Mouse (Mus musculus) hindbrain, embryonic 12.5 days (tissue): Measurements from ENCODE around the gene 1700010I14Rik. TPM values are rescaled to one million over a fixed set of nuclear protein-coding genes. Genes with fewer than 3 reads are reported as not detected.

Source experiments
- ATAC-seq: fragments of 200-750 bp; cut with Nextera tagmentation; 2 replicates; pipeline ENCODE4 v1.8.0; 2017; ENCODE audit warnings: moderate TSS enrichment; ENCODE audit not compliant: low FRiP score
- H3K27ac ChIP-seq: fragments of 300-500 bp; sonication (generic); 2 replicates; pipeline ENCODE4 v1.5.1; 2016; ENCODE audit warnings: mild to moderate bottlenecking
- H3K27me3 ChIP-seq: fragments of 300-500 bp; sonication (generic); 2 replicates; pipeline ENCODE4 v1.6.1; 2016; ENCODE audit warnings: mild to moderate bottlenecking
- H3K36me3 ChIP-seq: fragments of 300-500 bp; sonication (generic); 2 replicates; pipeline ENCODE4 v1.6.1; 2016; ENCODE audit warnings: mild to moderate bottlenecking
- H3K4me1 ChIP-seq: fragments of 300-500 bp; sonication (generic); 2 replicates; pipeline ENCODE4 v1.6.1; 2016
- H3K4me2 ChIP-seq: fragments of 300-500 bp; sonication (generic); replicated peaks from 2 replicates; pipeline ENCODE4 v1.6.1; 2016; ENCODE audit warnings: mild to moderate bottlenecking
- H3K4me3 ChIP-seq: fragments of 300-500 bp; sonication (generic); 2 replicates; pipeline ENCODE4 v1.5.1; 2016; ENCODE audit warnings: mild to moderate bottlenecking
- H3K9ac ChIP-seq: fragments of 300-500 bp; sonication (generic); 2 replicates; pipeline ENCODE4 v1.6.1; 2016; ENCODE audit warnings: mild to moderate bottlenecking, moderate library complexity
- H3K9me3 ChIP-seq: fragments of 300-500 bp; sonication (generic); replicated peaks from 2 replicates; pipeline ENCODE4 v1.6.1; 2016; ENCODE audit warnings: mild to moderate bottlenecking
- WGBS: fragments of 180-500 bp; shearing (Covaris S2); methylation state at CpG from one replicate; pipeline ENCODE4 v1.1.7; 2016; 5-methylcytosine and 5-hydroxymethylcytosine counted together
- polyA plus RNA-seq: library from polyadenylated mRNA; unstranded; fragments of >200 nt; fragmentation: Nextera tagmentation; extraction: Ambion mirVana; gene quantifications from 2 replicates; pipeline ENCODE4 v1.2.1, GENCODE M21; 2016

1700010I14Rik gene
- polyA plus RNA-seq: 2.0 and 2.3 TPM in 2 replicates

DNA sequence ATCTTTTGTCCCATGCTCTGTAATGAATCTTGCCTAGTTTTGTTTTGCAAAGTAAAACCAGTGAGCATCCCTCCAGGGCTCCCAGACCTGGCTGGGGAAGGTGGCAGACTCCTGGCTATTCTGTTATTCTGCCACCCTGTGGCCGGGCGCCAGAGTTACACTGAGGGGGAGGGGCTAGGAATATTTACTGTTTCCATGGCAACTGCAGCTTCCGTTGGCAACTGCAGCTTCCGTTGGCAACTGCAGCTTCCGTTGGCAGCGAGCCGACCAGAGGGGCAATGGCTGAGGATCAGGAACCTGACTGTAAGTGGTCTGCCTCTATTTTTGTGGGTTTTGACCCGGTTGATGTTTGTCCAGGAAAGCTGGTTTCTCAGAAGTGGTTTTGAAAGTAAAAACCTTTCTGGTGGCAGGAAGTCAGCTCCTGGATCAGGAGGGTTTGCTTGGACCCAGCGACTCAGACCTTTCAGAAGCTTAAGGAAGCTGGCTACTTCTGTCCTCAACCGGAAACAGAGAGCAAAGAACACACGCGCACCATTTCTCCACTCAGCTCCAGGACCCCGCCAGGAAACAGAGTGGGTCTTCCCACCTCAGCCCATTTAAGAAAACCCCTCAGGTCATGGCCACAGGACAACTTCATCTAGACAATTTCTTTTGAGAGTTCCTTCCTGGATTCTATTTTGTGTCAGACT lies at the start of gene 1700010I14Rik:
Gene 1700010I14Rik, plus strand, starts transcription at position 215 of the 689 bp plus-strand sequence.
- peak within 1 kb of the TSS; percentile 43; the same call in 1 of the 2 replicates for H3K9ac ChIP-seq
- ATAC-seq: peak; percentile 73
- peak within 1 kb of the TSS; percentile 61 for H3K4me2 ChIP-seq
- H3K9me3 ChIP-seq: no peaks in the 10 kb centered on the region
- H3K4me1 ChIP-seq: peaks cover 13% of the 10 kb centered on the region
- no peaks in the 10 kb centered on the region for H3K27me3 ChIP-seq
- 7% methylated on average over 13 of the region's 13 CpGs for WGBS
- H3K36me3 ChIP-seq: peaks cover 12% of the 10 kb centered on the region; the same call in 1 of the 2 replicates
- peak within 1 kb of the TSS; percentile 34 for H3K4me3 ChIP-seq
- no peak within 1 kb of the TSS for H3K27ac ChIP-seq

- no peak overlapping the region for H3K4me3 ChIP-seq
- H3K27me3 ChIP-seq: no peaks in the 10 kb centered on the region
- H3K4me1 ChIP-seq: 0 out of 2 replicates have a peak, but pooled peaks cover 5% of the 10 kb centered on the region
- no peak overlapping the region for H3K9ac ChIP-seq
- WGBS: 68% methylated on average over 5 of the region's 5 CpGs
- no peak for ATAC-seq
- no peaks in the 10 kb centered on the region for H3K9me3 ChIP-seq
- H3K27ac ChIP-seq: no peak overlapping the region
- no peak overlapping the region for H3K4me2 ChIP-seq
- H3K36me3 ChIP-seq: peaks cover 29% of the 10 kb centered on the region
Observed at GRCm38 (mm10) chr17:8951588-8951987, 36.5 kb upstream of the 1700010I14Rik start.

DNA sequence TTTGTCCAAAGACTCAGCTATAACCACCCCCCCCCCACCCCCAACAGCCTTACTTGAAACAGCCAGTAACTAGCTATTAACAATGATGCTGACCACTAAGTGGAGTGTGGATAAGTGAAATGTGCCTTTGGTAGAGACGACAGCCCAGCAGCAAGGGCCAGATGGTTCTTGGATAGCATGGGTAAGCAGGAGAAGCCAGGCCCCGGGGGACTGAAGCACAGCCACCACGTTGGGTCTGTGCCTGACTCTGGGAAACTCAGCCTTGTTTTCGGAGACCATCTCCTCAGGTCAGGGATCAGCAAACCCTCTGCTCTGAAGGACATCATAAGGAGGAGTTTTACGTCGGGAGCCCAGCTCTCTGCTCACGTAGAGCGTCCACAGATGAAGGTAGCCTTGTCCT lies 35.2 kb upstream of the 1700010I14Rik start:
- Histone ChIP-seq H3K36me3 (peaks cover 29% of the 10 kb centered on the region), H3K4me3 (no peak overlapping the region), H3K9me3 (no peaks in the 10 kb centered on the region), H3K27me3 (no peaks in the 10 kb centered on the region), H3K4me1 (0 out of 2 replicates have a peak, but pooled peaks cover 5% of the 10 kb centered on the region), H3K27ac (no peak overlapping the region), H3K9ac (no peak overlapping the region), H3K4me2 (no peak overlapping the region)
- no peak for ATAC-seq
- 82% methylated on average over 8 of the region's 8 CpGs for WGBS

DNA sequence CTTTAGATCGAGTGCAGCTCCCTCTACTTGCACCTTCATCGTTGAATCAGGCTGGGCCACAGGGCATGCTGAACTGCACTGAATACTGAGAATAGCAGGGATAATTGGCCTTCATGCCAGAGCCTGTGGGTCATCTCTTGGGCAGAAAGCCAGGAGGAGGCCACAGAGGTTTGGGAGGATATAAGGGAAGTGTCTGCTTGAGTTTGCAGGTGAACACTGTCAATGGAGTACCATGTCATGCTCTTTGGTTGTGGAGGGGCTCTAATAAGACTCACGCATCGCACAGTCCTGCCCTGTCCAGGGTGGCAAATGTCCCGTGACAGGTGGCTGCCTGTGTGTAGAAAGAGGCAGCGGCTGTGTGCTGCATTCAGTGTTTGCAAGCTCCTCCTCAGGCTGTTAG lies 30.0 kb upstream of the 1700010I14Rik start:
- Histone ChIP-seq H3K9ac (no peak overlapping the region), H3K36me3 (peaks cover 11% of the 10 kb centered on the region), H3K27me3 (no peaks in the 10 kb centered on the region), H3K27ac (no peak overlapping the region), H3K4me2 (no peak overlapping the region), H3K4me3 (no peak overlapping the region), H3K9me3 (no peaks in the 10 kb centered on the region), H3K4me1 (peaks cover 6% of the 10 kb centered on the region)
- ATAC-seq: no peak
- WGBS: 85% methylated on average over 6 of the region's 6 CpGs

- no peak overlapping the region for H3K9ac ChIP-seq
- H3K4me2 ChIP-seq: no peak overlapping the region
- H3K27ac ChIP-seq: no peak overlapping the region
- no peak for ATAC-seq
- H3K27me3 ChIP-seq: no peaks in the 10 kb centered on the region
- 72% methylated on average over 4 of the region's 4 CpGs for WGBS
- no peaks in the 10 kb centered on the region for H3K9me3 ChIP-seq
- H3K4me1 ChIP-seq: peaks cover 6% of the 10 kb centered on the region
- H3K36me3 ChIP-seq: 0 out of 2 replicates have a peak, but pooled peaks cover 6% of the 10 kb centered on the region
- no peak overlapping the region for H3K4me3 ChIP-seq
Observed at GRCm38 (mm10) chr17:8960386-8960785, 27.7 kb upstream of the 1700010I14Rik start.

- no peaks in the 10 kb centered on the region for H3K27me3 ChIP-seq
- ATAC-seq: no peak
- 0 out of 2 replicates have a peak, but pooled peaks cover 9% of the 10 kb centered on the region for H3K36me3 ChIP-seq
- no peak overlapping the region for H3K9ac ChIP-seq
- peaks cover 6% of the 10 kb centered on the region for H3K4me1 ChIP-seq
- H3K4me2 ChIP-seq: no peak overlapping the region
- no peaks in the 10 kb centered on the region for H3K9me3 ChIP-seq
- WGBS: 77% methylated on average over 5 of the region's 5 CpGs
- no peak overlapping the region for H3K4me3 ChIP-seq
- no peak overlapping the region for H3K27ac ChIP-seq
Observed at GRCm38 (mm10) chr17:8961097-8961496, 27.0 kb upstream of the 1700010I14Rik start.

- Histone ChIP-seq H3K36me3 (0 out of 2 replicates have a peak, but pooled peaks cover 6% of the 10 kb centered on the region), H3K9me3 (no peaks in the 10 kb centered on the region), H3K9ac (0 out of 2 replicates have a peak overlapping the region, but pooled peaks have one; percentile 1), H3K4me3 (no peak overlapping the region), H3K27me3 (no peaks in the 10 kb centered on the region), H3K4me2 (no peak overlapping the region), H3K27ac (peak overlapping the region; percentile 30; the same call in 1 of the 2 replicates), H3K4me1 (peaks cover 6% of the 10 kb centered on the region)
- WGBS: 34% methylated on average over 14 of the region's 14 CpGs
- peak; percentile 81 for ATAC-seq
Observed at GRCm38 (mm10) chr17:8961644-8962043, 26.5 kb upstream of the 1700010I14Rik start.

GRCm38 (mm10) chr17:8965177-8965576 lies 23.0 kb upstream of the 1700010I14Rik start:
- Histone ChIP-seq H3K9me3 (no peaks in the 10 kb centered on the region), H3K36me3 (peaks cover 23% of the 10 kb centered on the region), H3K4me1 (peaks cover 11% of the 10 kb centered on the region), H3K9ac (no peak overlapping the region), H3K4me3 (no peak overlapping the region), H3K4me2 (no peak overlapping the region), H3K27ac (no peak overlapping the region), H3K27me3 (no peaks in the 10 kb centered on the region)
- no peak for ATAC-seq
- 94% methylated on average over 6 of the region's 6 CpGs for WGBS

DNA sequence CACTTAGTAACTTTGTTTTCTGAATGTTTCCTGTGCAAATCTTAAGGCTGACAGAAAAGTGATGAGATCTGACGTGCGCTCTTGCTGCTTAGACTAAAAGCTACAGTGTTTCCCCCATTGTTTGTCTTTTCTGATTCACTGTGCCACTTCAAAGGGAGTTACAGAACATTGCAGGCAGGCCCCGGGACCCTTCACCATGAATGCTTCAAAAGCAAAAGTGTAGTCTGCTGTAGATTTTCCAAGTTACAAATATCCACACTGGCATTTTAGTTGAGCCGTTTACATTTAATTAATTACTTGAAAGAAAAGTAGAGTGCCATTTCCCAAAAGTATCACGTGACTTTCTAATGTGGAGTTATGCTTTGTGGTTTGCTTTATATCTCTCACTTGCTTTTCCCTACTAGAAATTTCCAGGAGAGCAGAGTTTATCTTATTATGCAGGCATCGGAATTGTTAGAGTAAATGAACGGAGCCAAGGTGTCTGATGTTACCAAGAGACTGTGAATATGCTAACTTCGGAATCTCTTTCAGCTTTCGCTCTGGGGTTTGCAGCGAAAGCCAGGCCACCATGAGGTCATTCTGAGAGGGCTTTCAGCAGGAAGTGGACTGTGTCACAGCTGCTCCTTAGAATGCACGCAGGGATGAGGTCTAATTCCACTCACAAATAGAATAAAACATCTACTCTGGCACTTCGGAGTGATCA lies 15.8 kb upstream of the 1700010I14Rik start:
- Histone ChIP-seq H3K4me1 (peaks cover 28% of the 10 kb centered on the region), H3K4me3 (no peak overlapping the region), H3K4me2 (no peak overlapping the region), H3K9ac (no peak overlapping the region), H3K36me3 (peaks cover 16% of the 10 kb centered on the region), H3K27ac (no peak overlapping the region), H3K9me3 (no peaks in the 10 kb centered on the region), H3K27me3 (no peaks in the 10 kb centered on the region)
- ATAC-seq: no peak
- WGBS: 24% methylated on average over 12 of the region's 12 CpGs

DNA sequence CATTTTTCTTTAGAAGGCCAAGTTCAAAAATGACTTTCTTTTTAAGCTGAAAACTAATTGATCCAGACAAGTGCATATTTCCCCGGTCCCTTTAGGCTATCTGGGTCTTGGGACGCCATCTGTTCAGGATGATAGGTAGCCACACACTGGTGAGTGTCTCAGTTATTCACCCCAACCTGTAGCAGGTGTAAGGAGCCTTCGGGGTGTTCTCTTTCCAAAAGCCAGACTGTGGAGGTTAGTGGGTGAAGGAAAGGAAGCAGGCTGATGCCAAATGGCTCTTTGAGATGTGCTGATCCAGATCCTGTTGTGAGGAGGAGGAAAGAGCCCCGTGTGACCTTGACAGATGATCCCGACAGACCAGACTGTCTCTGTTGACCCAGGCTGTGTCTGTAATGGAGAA lies 14.8 kb upstream of the 1700010I14Rik start:
- Histone ChIP-seq H3K27me3 (no peaks in the 10 kb centered on the region), H3K9me3 (no peaks in the 10 kb centered on the region), H3K27ac (no peak overlapping the region), H3K9ac (no peak overlapping the region), H3K4me2 (no peak overlapping the region), H3K36me3 (peaks cover 12% of the 10 kb centered on the region; the same call in 1 of the 2 replicates), H3K4me1 (peaks cover 28% of the 10 kb centered on the region), H3K4me3 (no peak overlapping the region)
- 71% methylated on average over 5 of the region's 5 CpGs for WGBS
- ATAC-seq: no peak

DNA sequence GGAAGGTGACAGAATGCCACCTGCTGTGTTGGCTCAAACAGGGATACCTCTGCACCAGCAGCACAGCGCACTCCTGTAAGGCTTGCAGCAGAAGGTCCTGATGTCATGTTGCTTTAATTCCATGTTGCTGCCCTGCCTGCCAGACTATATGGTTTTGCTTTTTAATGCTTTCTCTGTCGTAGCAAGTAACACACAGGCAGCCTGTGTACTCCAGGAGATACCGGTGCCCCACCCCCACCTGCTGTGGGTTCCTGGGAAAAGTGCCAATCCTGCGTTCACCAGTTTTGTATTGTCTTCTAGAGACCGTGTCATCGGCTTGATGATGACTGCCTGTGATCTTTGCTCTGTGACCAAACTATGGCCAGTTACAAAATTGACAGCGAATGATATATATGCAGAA lies 13.7 kb upstream of the 1700010I14Rik start:
- no peak overlapping the region for H3K27ac ChIP-seq
- no peak for ATAC-seq
- H3K9ac ChIP-seq: no peak overlapping the region
- H3K36me3 ChIP-seq: peaks cover 17% of the 10 kb centered on the region; the same call in 1 of the 2 replicates
- peaks cover 28% of the 10 kb centered on the region for H3K4me1 ChIP-seq
- 54% methylated on average over 7 of the region's 7 CpGs for WGBS
- no peak overlapping the region for H3K4me3 ChIP-seq
- H3K4me2 ChIP-seq: no peak overlapping the region
- H3K27me3 ChIP-seq: no peaks in the 10 kb centered on the region
- H3K9me3 ChIP-seq: no peaks in the 10 kb centered on the region

DNA sequence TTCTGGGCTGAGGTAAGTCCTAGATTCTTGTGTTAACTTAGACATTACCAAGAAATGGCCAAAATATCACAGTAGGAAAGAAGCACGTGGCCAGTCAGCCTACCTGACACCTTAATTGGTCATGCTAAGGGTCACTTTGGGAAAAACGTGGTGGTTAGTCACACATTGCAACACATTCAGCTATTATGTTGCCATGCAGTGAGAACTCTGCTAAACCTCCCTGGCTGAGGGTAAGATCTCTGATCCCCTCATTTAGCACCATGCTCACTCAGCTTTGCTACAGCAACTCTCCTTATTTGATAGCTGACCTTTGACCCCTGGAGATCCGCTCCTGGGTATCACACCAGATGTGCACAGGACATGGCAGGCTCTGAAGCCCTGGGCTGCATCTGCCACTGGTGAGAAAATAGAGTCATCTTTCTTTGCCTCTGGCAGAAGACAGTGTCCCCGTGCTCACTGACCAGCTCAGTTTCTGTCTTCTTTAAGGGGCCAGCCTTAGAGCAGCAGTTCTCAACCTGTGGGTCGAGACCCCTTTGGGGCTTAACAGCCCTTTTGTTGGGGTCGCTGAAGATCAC lies 13.2 kb upstream of the 1700010I14Rik start:
- WGBS: 48% methylated on average over 6 of the region's 6 CpGs
- Histone ChIP-seq H3K9ac (no peak overlapping the region), H3K4me2 (no peak overlapping the region), H3K27ac (no peak overlapping the region), H3K36me3 (peaks cover 19% of the 10 kb centered on the region; the same call in 1 of the 2 replicates), H3K27me3 (no peaks in the 10 kb centered on the region), H3K4me1 (peaks cover 26% of the 10 kb centered on the region), H3K9me3 (no peaks in the 10 kb centered on the region), H3K4me3 (no peak overlapping the region)
- no peak for ATAC-seq
